Mouse (Mus musculus) T-helper 1 cell (primary cell): ENCODE measurements around the gene Ankrd37.

Source experiments
- in situ Hi-C: fragments of 300-600 bp; cut with MboI, MseI; formaldehyde crosslinking; loops from one replicate; pipeline ENCODE4 v1.15.1; 2025; ENCODE audit warnings: high pct_unique_total_duplicates

Ankrd37 gene

GRCm38 (mm10) chr8:46005596-46005995 lies at the start of gene Ankrd37:
Gene Ankrd37, minus strand, starts transcription at chr8:46005707.
- in situ Hi-C loops = no loop called here

GRCm38 (mm10) chr8:46040260-46040659 lies 34.8 kb upstream of the Ankrd37 start:
- in situ Hi-C loops = no loop called here

- in situ Hi-C loops = no loop called here
Observed at GRCm38 (mm10) chr8:46039666-46040065, 34.2 kb upstream of the Ankrd37 start.

GRCm38 (mm10) chr8:46036217-46036616 lies 30.7 kb upstream of the Ankrd37 start:
- in situ Hi-C loops = no loop called here

- in situ Hi-C loops = no loop called here
Observed at GRCm38 (mm10) chr8:46024392-46024791, 18.9 kb upstream of the Ankrd37 start.

- in situ Hi-C loops = no loop called here
Observed at GRCm38 (mm10) chr8:46022758-46023157, 17.3 kb upstream of the Ankrd37 start.

GRCm38 (mm10) chr8:46022203-46022602 lies 16.7 kb upstream of the Ankrd37 start:
- in situ Hi-C loops = no loop called here

- in situ Hi-C loops = no loop called here
Observed at GRCm38 (mm10) chr8:46010746-46011680, 5.5 kb upstream of the Ankrd37 start.

GRCm38 (mm10) chr8:46010306-46010705 lies 4.8 kb upstream of the Ankrd37 start:
- in situ Hi-C loops = no loop called here

GRCm38 (mm10) chr8:46007050-46007672 lies 1.7 kb upstream of the Ankrd37 start:
- in situ Hi-C loops = no loop called here

- in situ Hi-C loops = loop anchor here (25.0 kb wide), 2 partner anchors 1537 to 1712 kb away; partner anchors contain the start of genes Cdkn2aip, Rwdd4a and Trappc11
Observed at GRCm38 (mm10) chr8:45999784-46000705, 5.5 kb downstream of the Ankrd37 start.

- in situ Hi-C loops = loop anchor here (25.0 kb wide), 2 partner anchors 1538 to 1713 kb away; partner anchors contain the start of genes Cdkn2aip, Rwdd4a and Trappc11
Observed at GRCm38 (mm10) chr8:45999138-45999783, 6.2 kb downstream of the Ankrd37 start, which contains the start of gene Lrp2bp. Gene Lrp2bp, plus strand, starts transcription at chr8:45999303.

GRCm38 (mm10) chr8:45998228-45998627 lies 7.3 kb downstream of the Ankrd37 start:
- in situ Hi-C loops = loop anchor here (25.0 kb wide), 2 partner anchors 1539 to 1714 kb away; partner anchors contain the start of genes Cdkn2aip, Rwdd4a and Trappc11

GRCm38 (mm10) chr8:45995576-45995975 lies 9.9 kb downstream of the Ankrd37 start:
- in situ Hi-C loops = loop anchor here (25.0 kb wide), 2 partner anchors 1542 to 1717 kb away; partner anchors contain the start of genes Cdkn2aip, Rwdd4a and Trappc11

- in situ Hi-C loops = loop anchor here (25.0 kb wide), 2 partner anchors 1543 to 1718 kb away; partner anchors contain the start of genes Cdkn2aip, Rwdd4a and Trappc11
Observed at GRCm38 (mm10) chr8:45994111-45994510, 11.4 kb downstream of the Ankrd37 start.

GRCm38 (mm10) chr8:45990631-45991310 lies 14.7 kb downstream of the Ankrd37 start:
- in situ Hi-C loops = loop anchor here (25.0 kb wide), 2 partner anchors 1547 to 1722 kb away; partner anchors contain the start of genes Cdkn2aip, Rwdd4a and Trappc11

- in situ Hi-C loops = loop anchor here (25.0 kb wide), 2 partner anchors 1549 to 1724 kb away; partner anchors contain the start of genes Cdkn2aip, Rwdd4a and Trappc11
Observed at GRCm38 (mm10) chr8:45988189-45988588, 17.3 kb downstream of the Ankrd37 start.

GRCm38 (mm10) chr8:45986665-45987064 lies 18.8 kb downstream of the Ankrd37 start:
- in situ Hi-C loops = loop anchor here (25.0 kb wide), 2 partner anchors 1551 to 1726 kb away; partner anchors contain the start of genes Cdkn2aip, Rwdd4a and Trappc11

GRCm38 (mm10) chr8:45975837-45976468 lies 29.6 kb downstream of the Ankrd37 start:
- in situ Hi-C loops = loop anchor here (25.0 kb wide), 2 partner anchors 1561 to 1736 kb away; partner anchors contain the start of genes Cdkn2aip, Rwdd4a and Trappc11
